Mouse (Mus musculus): ENCODE results near the gene Prkacb. TPM values are rescaled to one million over a fixed set of nuclear protein-coding genes. Genes with fewer than 3 reads are reported as not detected.

The Prkacb gene
- polyA plus RNA-seq (2011; ENCODE audit: insufficient read depth, insufficient read length, low read depth, missing spikeins): 36.8 and 41.7 TPM in 2 replicates

- H3K9ac ChIP-seq (ENCODE audit: low read depth, poor library complexity, severe bottlenecking): peak within 1 kb of the TSS; percentile 91
- no peaks in the 10 kb centered on the region for H3K36me3 ChIP-seq (ENCODE audit: control insufficient read depth, insufficient read depth, low read length, poor library complexity, severe bottlenecking)
- H3K4me1 ChIP-seq (ENCODE audit: control insufficient read depth, insufficient read depth, low read length): no peaks in the 10 kb centered on the region
- no peaks in the 10 kb centered on the region for H3K27me3 ChIP-seq (ENCODE audit: control insufficient read depth, insufficient read depth, low read length, poor library complexity, severe bottlenecking)
- H3K9me3 ChIP-seq (replicated peaks; ENCODE audit: control insufficient read depth, insufficient read depth, low read length, poor library complexity, severe bottlenecking): no peaks in the 10 kb centered on the region
- TF ChIP-seq CTCF (IDR thresholded peaks at IDR 0.05; ENCODE audit: low read depth, low read length): no peak
- TF ChIP-seq POLR2A (IDR thresholded peaks at IDR 0.05; ENCODE audit: insufficient read depth, low read length): no peak
- TF ChIP-seq EP300 (IDR thresholded peaks at IDR 0.05; ENCODE audit: insufficient read depth, low read depth, low read length): no peak
- no peak within 1 kb of the TSS for H3K27ac ChIP-seq (ENCODE audit: insufficient read depth, low read length)
- peak within 1 kb of the TSS; percentile 94 for H3K4me3 ChIP-seq (ENCODE audit: low read depth, low read length)
These were observed at the start of gene Prkacb for GRCm38 (mm10) chr3:146812901-146813393. Prkacb (minus strand) TSS chr3:146812990.

GRCm38 (mm10) chr3:146860308-146860707 lies 47.5 kb upstream of the Prkacb start:
- Histone ChIP-seq H3K27ac (ENCODE audit: insufficient read depth, low read length) (no peak overlapping the region), H3K9me3 (replicated peaks; ENCODE audit: control insufficient read depth, insufficient read depth, low read length, poor library complexity, severe bottlenecking) (no peaks in the 10 kb centered on the region), H3K4me1 (ENCODE audit: control insufficient read depth, insufficient read depth, low read length) (no peaks in the 10 kb centered on the region), H3K4me3 (ENCODE audit: low read depth, low read length) (no peak overlapping the region), H3K9ac (ENCODE audit: low read depth, poor library complexity, severe bottlenecking) (no peak overlapping the region), H3K36me3 (ENCODE audit: control insufficient read depth, insufficient read depth, low read length, poor library complexity, severe bottlenecking) (no peaks in the 10 kb centered on the region), H3K27me3 (ENCODE audit: control insufficient read depth, insufficient read depth, low read length, poor library complexity, severe bottlenecking) (no peaks in the 10 kb centered on the region)
- no peak for TF ChIP-seq EP300 (IDR thresholded peaks at IDR 0.05; ENCODE audit: insufficient read depth, low read depth, low read length)
- TF ChIP-seq POLR2A (IDR thresholded peaks at IDR 0.05; ENCODE audit: insufficient read depth, low read length): no peak
- TF ChIP-seq CTCF (IDR thresholded peaks at IDR 0.05; ENCODE audit: low read depth, low read length): no peak

- Histone ChIP-seq H3K4me3 (ENCODE audit: low read depth, low read length) (no peak overlapping the region), H3K36me3 (ENCODE audit: control insufficient read depth, insufficient read depth, low read length, poor library complexity, severe bottlenecking) (no peaks in the 10 kb centered on the region), H3K27ac (ENCODE audit: insufficient read depth, low read length) (no peak overlapping the region), H3K4me1 (ENCODE audit: control insufficient read depth, insufficient read depth, low read length) (no peaks in the 10 kb centered on the region), H3K9me3 (replicated peaks; ENCODE audit: control insufficient read depth, insufficient read depth, low read length, poor library complexity, severe bottlenecking) (no peaks in the 10 kb centered on the region), H3K27me3 (ENCODE audit: control insufficient read depth, insufficient read depth, low read length, poor library complexity, severe bottlenecking) (peaks cover 1% of the 10 kb centered on the region; the same call in 1 of the 2 replicates), H3K9ac (ENCODE audit: low read depth, poor library complexity, severe bottlenecking) (no peak overlapping the region)
- TF ChIP-seq POLR2A (IDR thresholded peaks at IDR 0.05; ENCODE audit: insufficient read depth, low read length) (no peak), CTCF (IDR thresholded peaks at IDR 0.05; ENCODE audit: low read depth, low read length) (no peak), EP300 (IDR thresholded peaks at IDR 0.05; ENCODE audit: insufficient read depth, low read depth, low read length) (no peak)
These were observed 44.6 kb upstream of the Prkacb start for GRCm38 (mm10) chr3:146857373-146857772.

GRCm38 (mm10) chr3:146854473-146855087 lies 41.8 kb upstream of the Prkacb start:
- Histone ChIP-seq H3K36me3 (ENCODE audit: control insufficient read depth, insufficient read depth, low read length, poor library complexity, severe bottlenecking) (no peaks in the 10 kb centered on the region), H3K9ac (ENCODE audit: low read depth, poor library complexity, severe bottlenecking) (no peak overlapping the region), H3K4me1 (ENCODE audit: control insufficient read depth, insufficient read depth, low read length) (no peaks in the 10 kb centered on the region), H3K27ac (ENCODE audit: insufficient read depth, low read length) (no peak overlapping the region), H3K4me3 (ENCODE audit: low read depth, low read length) (no peak overlapping the region), H3K9me3 (replicated peaks; ENCODE audit: control insufficient read depth, insufficient read depth, low read length, poor library complexity, severe bottlenecking) (no peaks in the 10 kb centered on the region), H3K27me3 (ENCODE audit: control insufficient read depth, insufficient read depth, low read length, poor library complexity, severe bottlenecking) (peaks cover 1% of the 10 kb centered on the region; the same call in 1 of the 2 replicates)
- TF ChIP-seq CTCF (IDR thresholded peaks at IDR 0.05; ENCODE audit: low read depth, low read length) (no peak), POLR2A (IDR thresholded peaks at IDR 0.05; ENCODE audit: insufficient read depth, low read length) (no peak), EP300 (IDR thresholded peaks at IDR 0.05; ENCODE audit: insufficient read depth, low read depth, low read length) (no peak)

GRCm38 (mm10) chr3:146851966-146852891 lies 39.4 kb upstream of the Prkacb start, which contains the start of gene Ttll7:
Ttll7 (plus strand) TSS chr3:146852367.
- Histone ChIP-seq H3K4me3 (ENCODE audit: low read depth, low read length) (peak within 1 kb of the TSS; percentile 83), H3K9ac (ENCODE audit: low read depth, poor library complexity, severe bottlenecking) (peak within 1 kb of the TSS; percentile 11; the same call in 1 of the 2 replicates), H3K27me3 (ENCODE audit: control insufficient read depth, insufficient read depth, low read length, poor library complexity, severe bottlenecking) (peaks cover 1% of the 10 kb centered on the region; the same call in 1 of the 2 replicates), H3K4me1 (ENCODE audit: control insufficient read depth, insufficient read depth, low read length) (no peaks in the 10 kb centered on the region), H3K9me3 (replicated peaks; ENCODE audit: control insufficient read depth, insufficient read depth, low read length, poor library complexity, severe bottlenecking) (no peaks in the 10 kb centered on the region), H3K36me3 (ENCODE audit: control insufficient read depth, insufficient read depth, low read length, poor library complexity, severe bottlenecking) (no peaks in the 10 kb centered on the region), H3K27ac (ENCODE audit: insufficient read depth, low read length) (no peak within 1 kb of the TSS)
- TF ChIP-seq POLR2A (IDR thresholded peaks at IDR 0.05; ENCODE audit: insufficient read depth, low read length) (no peak), CTCF (IDR thresholded peaks at IDR 0.05; ENCODE audit: low read depth, low read length) (no peak), EP300 (IDR thresholded peaks at IDR 0.05; ENCODE audit: insufficient read depth, low read depth, low read length) (no peak)
